Mouse (Mus musculus): Measurements from ENCODE around the gene Fads1. TPM values are rescaled to one million over a fixed set of nuclear protein-coding genes. Genes with fewer than 3 reads are reported as not detected.
A peak's percentile ranks its signal among the peaks of the same experiment; 100 is the strongest.

The Fads1 gene
- polyA plus RNA-seq, 1 experiment from 2014 or later, result 36.3 TPM

DNA sequence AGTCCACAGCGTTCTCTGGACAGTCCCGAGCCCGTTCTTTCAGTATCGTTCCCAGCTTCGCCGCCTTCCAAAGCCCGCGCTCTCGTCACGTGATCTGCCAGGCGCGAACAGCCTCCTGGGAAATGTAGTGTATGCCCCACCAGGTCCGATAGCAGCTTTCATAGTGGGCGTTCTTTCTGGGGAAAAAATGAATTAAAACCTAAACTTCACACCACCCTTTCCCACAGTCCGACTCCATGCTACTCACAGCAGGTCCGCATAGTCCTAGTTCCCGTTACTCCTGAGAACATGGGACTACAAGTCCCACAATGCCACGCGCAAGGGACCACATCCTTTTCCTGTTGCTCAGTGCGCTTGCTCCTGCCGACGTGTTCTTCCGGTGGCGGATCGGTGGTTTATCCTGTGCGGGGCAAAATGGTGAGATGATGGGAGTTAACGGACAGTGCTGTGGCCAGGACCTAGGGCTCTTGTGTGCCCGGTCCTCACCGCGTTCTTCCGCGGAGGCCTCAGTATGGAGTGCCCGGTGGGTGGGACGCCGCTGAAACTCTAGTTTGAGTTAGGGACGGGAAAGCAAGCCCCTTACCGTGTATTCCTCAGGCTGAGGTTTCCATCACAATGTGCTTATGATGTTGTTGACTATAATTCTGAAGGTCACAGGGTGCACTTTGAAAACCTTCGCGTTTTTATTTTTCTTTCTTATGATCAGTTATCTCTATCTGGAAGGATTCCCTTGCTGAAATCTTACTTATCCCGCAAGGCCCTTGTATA lies 21.3 kb downstream of the Fads1 start, which contains the start of the genes Tmem258 and Fen1:
Gene Tmem258 (plus strand): TSS at position 167 of the 768 bp plus-strand sequence.
Gene Fen1 (minus strand): TSS at position 322 of the 768 bp plus-strand sequence.
- H3K9ac ChIP-seq (ENCODE audit: low read length), result peak within 1 kb of the TSS; percentile 85
- DNase-seq (ENCODE audit: low spot score) (peak; percentile 90), ATAC-seq (ENCODE audit: low FRiP score, low TSS enrichment) (peak; percentile 88)
- peak within 1 kb of the TSS; percentile 87 for H3K4me2 ChIP-seq (replicated peaks; ENCODE audit: low read depth)
- H3K27me3 ChIP-seq (ENCODE audit: control insufficient read depth, insufficient read depth, low read length), result no peaks in the 10 kb centered on the region
- WGBS, result under 1% methylated on average over 40 of the region's 40 CpGs
- H3K4me3 ChIP-seq (ENCODE audit: low read depth, low read length), result peak within 1 kb of the TSS; percentile 84
- no peak for TF ChIP-seq CTCF (IDR thresholded peaks at IDR 0.05; ENCODE audit: low read depth)
- TF ChIP-seq EP300 (optimal IDR thresholded peaks at IDR 0.05), result no peak
- no peaks in the 10 kb centered on the region for H3K4me1 ChIP-seq (replicated peaks; ENCODE audit: control insufficient read depth, insufficient read depth)
- H3K27ac ChIP-seq (replicated peaks), result peak within 1 kb of the TSS; percentile 88
- H3K36me3 ChIP-seq (ENCODE audit: control insufficient read depth, insufficient read depth, low read length), result peaks cover 14% of the 10 kb centered on the region
- H3K9me3 ChIP-seq (ENCODE audit: control insufficient read depth, low read length), result no peaks in the 10 kb centered on the region

DNA sequence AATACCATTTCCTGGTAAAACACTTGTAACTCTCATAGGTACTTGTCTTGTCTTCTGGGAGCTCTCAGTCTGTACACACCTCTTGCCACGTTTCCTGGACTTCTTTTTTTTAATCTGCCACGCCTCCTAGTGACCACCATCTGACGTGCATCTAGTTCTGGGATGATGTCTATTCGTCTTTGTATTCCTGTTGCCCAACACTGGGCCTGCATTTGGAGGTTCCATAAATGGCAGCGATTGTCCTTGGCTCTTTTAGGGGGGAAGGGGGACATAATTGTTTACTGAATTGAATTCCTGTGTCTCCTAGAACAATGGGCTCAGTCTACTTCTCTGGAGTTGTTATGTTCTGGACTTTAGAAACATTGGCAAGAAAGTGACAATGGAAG lies 21.9 kb downstream of the Fads1 start:
- Histone ChIP-seq H3K9ac (ENCODE audit: low read length) (peak overlapping the region; percentile 85), H3K4me1 (replicated peaks; ENCODE audit: control insufficient read depth, insufficient read depth) (no peaks in the 10 kb centered on the region), H3K4me2 (replicated peaks; ENCODE audit: low read depth) (peak overlapping the region; percentile 87), H3K36me3 (ENCODE audit: control insufficient read depth, insufficient read depth, low read length) (peaks cover 10% of the 10 kb centered on the region), H3K27me3 (ENCODE audit: control insufficient read depth, insufficient read depth, low read length) (no peaks in the 10 kb centered on the region), H3K4me3 (ENCODE audit: low read depth, low read length) (peak overlapping the region; percentile 84), H3K27ac (replicated peaks) (peak overlapping the region; percentile 88), H3K9me3 (ENCODE audit: control insufficient read depth, low read length) (no peaks in the 10 kb centered on the region)
- no peak for TF ChIP-seq EP300 (optimal IDR thresholded peaks at IDR 0.05)
- peak; percentile 65 for TF ChIP-seq CTCF (IDR thresholded peaks at IDR 0.05; ENCODE audit: low read depth)
- 2% methylated on average over 5 of the region's 5 CpGs for WGBS
- ATAC-seq (ENCODE audit: low FRiP score, low TSS enrichment) (peak; percentile 47), DNase-seq (ENCODE audit: low spot score) (peak; percentile 48)

DNA sequence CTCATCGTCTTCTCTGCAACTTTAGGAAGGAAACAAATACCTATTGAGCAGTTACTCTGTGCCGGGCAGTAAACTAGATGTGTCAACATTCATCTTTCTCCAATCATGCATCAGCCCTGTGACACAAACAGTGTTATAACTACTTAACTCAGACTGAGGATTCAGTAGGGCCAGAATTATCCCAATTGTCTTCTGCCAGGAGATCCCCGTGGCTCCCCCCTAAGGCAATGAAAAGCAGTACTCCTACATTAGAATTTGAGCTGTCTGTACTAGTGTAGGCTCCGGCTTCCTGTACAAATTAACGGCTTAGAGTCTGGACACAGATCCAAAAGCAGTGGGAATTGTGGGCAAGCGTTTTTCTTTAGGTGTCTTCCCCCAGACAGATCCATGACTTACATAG lies 22.4 kb downstream of the Fads1 start:
- TF ChIP-seq CTCF (IDR thresholded peaks at IDR 0.05; ENCODE audit: low read depth), result no peak; the same call in 1 of the 2 replicates
- TF ChIP-seq EP300 (optimal IDR thresholded peaks at IDR 0.05), result no peak
- Histone ChIP-seq H3K9ac (ENCODE audit: low read length) (no peak overlapping the region), H3K4me1 (replicated peaks; ENCODE audit: control insufficient read depth, insufficient read depth) (no peaks in the 10 kb centered on the region), H3K4me3 (ENCODE audit: low read depth, low read length) (peak overlapping the region; percentile 84; the same call in 1 of the 2 replicates), H3K27ac (replicated peaks) (0 out of 2 replicates have a peak overlapping the region, but pooled peaks have one; percentile 3), H3K27me3 (ENCODE audit: control insufficient read depth, insufficient read depth, low read length) (no peaks in the 10 kb centered on the region), H3K4me2 (replicated peaks; ENCODE audit: low read depth) (peak overlapping the region; percentile 87), H3K36me3 (ENCODE audit: control insufficient read depth, insufficient read depth, low read length) (peaks cover 8% of the 10 kb centered on the region), H3K9me3 (ENCODE audit: control insufficient read depth, low read length) (no peaks in the 10 kb centered on the region)
- DNase-seq (ENCODE audit: low spot score) (no peak), ATAC-seq (ENCODE audit: low FRiP score, low TSS enrichment) (no peak)
- whole genome bisulfite sequencing, result 61% methylated on average over 6 of the region's 6 CpGs

DNA sequence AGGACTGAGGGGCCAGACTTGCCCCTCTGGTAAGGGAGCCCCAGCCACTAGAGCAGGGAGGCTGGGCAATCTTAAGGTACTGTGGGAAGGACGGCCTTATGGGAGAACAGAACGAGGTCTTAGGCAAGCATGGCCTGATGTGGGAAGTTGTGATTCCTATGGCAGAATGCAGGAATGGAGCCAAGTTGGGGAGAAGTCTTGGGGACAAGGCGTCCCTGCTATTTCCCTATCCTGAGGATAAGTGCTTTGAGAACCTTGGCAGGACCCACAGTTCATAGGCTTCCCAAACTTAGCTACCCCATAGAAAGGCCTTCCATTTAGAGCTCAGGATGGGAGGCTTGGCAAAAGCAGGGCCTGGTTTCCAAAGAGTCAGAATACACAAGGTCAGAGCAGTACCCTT lies 26.2 kb downstream of the Fads1 start:
- TF ChIP-seq CTCF (IDR thresholded peaks at IDR 0.05; ENCODE audit: low read depth) (no peak), EP300 (optimal IDR thresholded peaks at IDR 0.05) (no peak)
- 68% methylated on average over 3 of the region's 3 CpGs for WGBS

DNA sequence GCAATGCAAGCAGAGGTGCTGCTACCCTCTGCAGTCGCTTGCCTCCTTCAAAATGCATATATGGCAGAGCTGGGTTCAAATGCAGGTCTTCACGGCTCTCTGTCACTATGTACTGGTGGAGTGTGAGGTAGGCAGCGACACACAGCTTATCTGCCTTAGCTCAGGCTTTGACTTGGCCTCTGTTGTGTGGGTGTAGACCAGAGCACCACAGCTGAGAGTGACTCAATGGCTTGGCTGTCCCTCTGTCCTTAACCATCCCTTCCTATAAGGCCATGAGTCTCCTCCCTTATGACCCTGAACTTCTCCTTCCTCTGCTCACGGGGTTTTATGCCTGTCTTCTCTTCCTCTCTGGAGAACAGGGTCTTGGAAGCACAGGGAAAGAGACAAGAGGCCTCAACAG lies 28.2 kb downstream of the Fads1 start:
- H3K36me3 ChIP-seq (ENCODE audit: control insufficient read depth, insufficient read depth, low read length), result peaks cover 11% of the 10 kb centered on the region; the same call in 1 of the 2 replicates
- WGBS, result 72% methylated on average over 4 of the region's 4 CpGs

More for the DNA sequence above, 26.2 kb downstream of the Fads1 start:
- no peaks in the 10 kb centered on the region for H3K27me3 ChIP-seq (ENCODE audit: control insufficient read depth, insufficient read depth, low read length)
- H3K9ac ChIP-seq (ENCODE audit: low read length), result no peak overlapping the region
- H3K4me1 ChIP-seq (replicated peaks; ENCODE audit: control insufficient read depth, insufficient read depth), result no peaks in the 10 kb centered on the region
- H3K36me3 ChIP-seq (ENCODE audit: control insufficient read depth, insufficient read depth, low read length), result peaks cover 11% of the 10 kb centered on the region; the same call in 1 of the 2 replicates
- no peak for ATAC-seq (ENCODE audit: low FRiP score, low TSS enrichment)
- H3K27ac ChIP-seq (replicated peaks), result no peak overlapping the region
- H3K4me3 ChIP-seq (ENCODE audit: low read depth, low read length), result no peak overlapping the region
- no peaks in the 10 kb centered on the region for H3K9me3 ChIP-seq (ENCODE audit: control insufficient read depth, low read length)
- no peak overlapping the region for H3K4me2 ChIP-seq (replicated peaks; ENCODE audit: low read depth)
- DNase-seq (ENCODE audit: low spot score), result no peak

More for the DNA sequence above, 28.2 kb downstream of the Fads1 start:
- H3K4me1 ChIP-seq (replicated peaks; ENCODE audit: control insufficient read depth, insufficient read depth), result no peaks in the 10 kb centered on the region
- H3K4me3 ChIP-seq (ENCODE audit: low read depth, low read length), result no peak overlapping the region
- no peak for TF ChIP-seq CTCF (IDR thresholded peaks at IDR 0.05; ENCODE audit: low read depth)
- TF ChIP-seq EP300 (optimal IDR thresholded peaks at IDR 0.05), result no peak
- H3K4me2 ChIP-seq (replicated peaks; ENCODE audit: low read depth), result no peak overlapping the region
- DNase-seq (ENCODE audit: low spot score), result no peak
- H3K27ac ChIP-seq (replicated peaks), result no peak overlapping the region
- H3K27me3 ChIP-seq (ENCODE audit: control insufficient read depth, insufficient read depth, low read length), result no peaks in the 10 kb centered on the region
- no peaks in the 10 kb centered on the region for H3K9me3 ChIP-seq (ENCODE audit: control insufficient read depth, low read length)
- H3K9ac ChIP-seq (ENCODE audit: low read length), result no peak overlapping the region
- ATAC-seq (ENCODE audit: low FRiP score, low TSS enrichment), result no peak

All from stomach, postnatal 0 days (tissue).